Mouse (Mus musculus) layer of hippocampus, adult 8-10 months (tissue): ENCODE measurements at regions not wholly inside any gene's neighbourhood (a gene's known extent, or its start where the extent isn't known, plus 50 kb on each side); places are given as distances from the start of the nearest gene placed in this dataset.

ENCODE experiments used
- DNase-seq, 2 experiments: peaks; one replicate each; pipeline ENCODE4 v3.0.0; 2022; ENCODE audit warnings: low spot score in 2 of 2

GRCm38 (mm10) chr11:111696668-111697067, 630.7 kb downstream of the Kcnj2 start:
- no peak for DNase-seq

GRCm38 (mm10) chr11:111699862-111700261, 633.9 kb downstream of the Kcnj2 start:
- peak; percentile 18 to 35 for DNase-seq

DNA sequence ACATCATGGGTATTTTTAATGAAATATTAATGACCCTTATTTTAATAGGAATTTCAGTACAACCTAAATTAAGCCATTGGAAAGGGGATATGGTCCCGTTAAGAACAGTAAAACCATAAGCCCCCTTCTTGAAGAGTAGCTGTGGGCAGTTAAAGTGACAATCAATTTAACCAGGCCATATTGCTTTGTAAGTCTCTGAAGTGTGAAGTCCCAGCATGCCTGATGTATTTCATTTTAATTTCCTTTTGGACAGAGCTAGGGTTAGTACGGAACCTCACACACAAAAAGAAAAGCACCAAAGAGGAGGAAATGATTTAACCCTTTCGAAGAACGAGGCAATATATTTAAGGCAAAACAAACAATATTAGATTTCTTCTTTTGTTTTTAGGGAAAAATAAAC, 640.9 kb downstream of the Kcnj2 start:
- no peak for DNase-seq

DNA sequence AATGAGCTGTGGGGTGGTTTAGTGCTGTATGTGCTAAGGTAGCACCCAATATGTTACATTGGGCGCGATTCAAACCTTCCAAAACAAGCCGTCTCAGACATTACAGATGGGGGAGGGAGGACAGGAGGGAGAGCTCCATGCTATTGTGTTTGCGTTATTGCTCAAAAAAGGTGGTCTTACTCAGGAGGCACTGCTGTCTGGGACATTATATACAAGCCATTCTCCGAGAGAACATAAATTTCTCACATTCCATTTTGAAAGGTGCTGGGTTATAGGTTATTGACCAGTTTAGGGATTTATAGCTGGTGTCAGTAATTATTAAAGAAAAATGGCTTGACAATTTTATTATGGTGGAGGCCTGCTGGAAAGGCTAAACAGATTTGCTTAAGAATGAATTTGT, 649.4 kb downstream of the Kcnj2 start:
- DNase-seq = no peak

GRCm38 (mm10) chr11:111722276-111722675, 656.3 kb downstream of the Kcnj2 start:
- DNase-seq = no peak

GRCm38 (mm10) chr11:111728148-111728547, 662.2 kb downstream of the Kcnj2 start:
- no peak for DNase-seq

DNA sequence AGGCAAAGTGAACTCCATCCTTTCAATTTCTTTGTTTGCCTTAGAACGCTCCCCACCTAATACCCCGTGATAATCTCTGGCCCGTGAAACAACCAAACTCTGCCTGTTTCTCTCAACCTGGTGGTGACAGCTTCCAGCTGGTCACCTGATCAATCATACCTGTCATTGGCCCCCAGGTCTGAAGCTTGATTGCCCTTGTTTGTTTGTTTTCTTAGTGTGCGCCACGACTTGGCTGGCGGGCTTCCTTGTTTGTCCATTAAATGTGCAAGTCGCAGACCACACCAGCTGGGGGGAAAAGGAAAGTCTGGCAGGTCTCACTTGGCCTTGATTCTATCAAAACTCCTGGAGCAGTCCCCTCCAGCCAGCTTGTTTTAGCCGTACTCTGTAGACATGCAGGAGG, 666.1 kb downstream of the Kcnj2 start:
- DNase-seq = no peak

GRCm38 (mm10) chr11:111735446-111735845, 669.5 kb downstream of the Kcnj2 start:
- no peak for DNase-seq

DNA sequence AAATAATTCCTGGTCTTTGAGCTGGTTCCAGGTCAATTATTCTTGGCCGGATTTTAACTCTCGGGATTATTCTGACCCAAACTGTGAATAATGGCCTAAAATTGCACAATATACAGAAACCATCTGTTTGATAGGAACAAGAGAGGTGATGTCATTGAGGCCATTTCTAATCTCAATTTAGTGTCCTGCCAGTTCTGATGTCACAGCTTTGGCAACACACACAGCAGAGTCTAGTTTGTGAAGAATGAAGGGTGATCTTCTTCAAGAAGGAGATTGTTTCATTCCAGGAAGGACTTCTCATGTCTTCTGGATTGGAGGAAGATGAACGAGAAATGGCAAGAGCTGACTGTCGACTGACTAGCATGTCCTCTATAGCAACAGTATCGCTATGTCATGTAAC, 670.0 kb downstream of the Kcnj2 start:
- DNase-seq = no peak

DNA sequence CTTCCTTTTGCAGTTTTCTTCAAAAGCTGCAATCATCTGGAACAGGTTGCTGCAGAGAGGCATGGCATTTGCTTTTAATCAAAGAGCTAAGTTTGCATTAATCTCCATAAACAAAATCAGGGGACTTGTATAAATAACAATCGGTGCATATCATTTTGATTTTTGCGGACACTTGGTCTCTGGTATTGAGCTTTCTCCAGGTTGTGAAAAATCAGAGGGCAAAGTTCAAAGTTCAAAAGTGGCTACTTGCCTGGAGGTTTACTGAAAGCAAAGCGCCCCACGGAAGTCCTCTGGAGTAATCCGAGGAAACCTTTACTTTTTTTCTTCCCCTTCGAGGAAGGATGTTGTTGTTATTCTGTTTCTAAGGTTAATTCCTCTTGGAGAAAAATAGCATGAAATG, 677.4 kb downstream of the Kcnj2 start:
- no peak for DNase-seq

DNA sequence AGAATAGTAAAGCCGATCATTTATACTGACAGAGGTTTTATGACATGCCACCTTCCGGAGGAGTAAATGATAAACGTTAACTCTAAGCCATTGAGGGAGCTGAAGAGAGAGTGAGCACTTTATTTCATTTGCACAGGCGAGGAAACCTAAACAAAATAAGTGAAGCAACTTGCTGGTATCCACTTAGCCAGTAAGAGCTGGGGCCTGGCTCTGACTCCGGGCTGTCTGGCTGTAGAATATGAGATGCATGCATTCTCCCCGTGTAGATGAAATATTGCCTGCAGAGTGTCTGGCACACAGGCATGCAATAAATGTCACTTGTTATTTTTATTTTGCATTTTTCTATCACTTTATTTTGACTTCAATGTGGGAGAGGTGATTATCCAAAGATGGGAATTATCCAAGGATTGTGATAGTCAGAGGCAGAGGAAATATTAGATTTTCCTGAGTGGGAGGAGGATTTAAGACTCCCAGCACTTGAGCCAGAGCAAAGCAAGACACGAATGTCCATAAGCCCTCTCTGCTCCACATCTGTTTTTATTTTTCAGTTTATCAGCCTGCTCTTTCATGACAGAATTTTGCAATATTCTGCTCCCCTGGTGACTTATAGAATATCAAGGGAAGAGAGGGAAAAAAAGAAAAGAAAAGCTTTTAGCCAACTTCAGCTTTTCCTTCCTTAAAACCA, 681.4 kb downstream of the Kcnj2 start:
- DNase-seq = no peak

GRCm38 (mm10) chr11:111747947-111748322, 682.0 kb downstream of the Kcnj2 start:
- no peak for DNase-seq

- no peak for DNase-seq
Measured at GRCm38 (mm10) chr11:111748496-111748895, 682.5 kb downstream of the Kcnj2 start.

GRCm38 (mm10) chr11:111754735-111755134, 688.8 kb downstream of the Kcnj2 start:
- no peak for DNase-seq

DNA sequence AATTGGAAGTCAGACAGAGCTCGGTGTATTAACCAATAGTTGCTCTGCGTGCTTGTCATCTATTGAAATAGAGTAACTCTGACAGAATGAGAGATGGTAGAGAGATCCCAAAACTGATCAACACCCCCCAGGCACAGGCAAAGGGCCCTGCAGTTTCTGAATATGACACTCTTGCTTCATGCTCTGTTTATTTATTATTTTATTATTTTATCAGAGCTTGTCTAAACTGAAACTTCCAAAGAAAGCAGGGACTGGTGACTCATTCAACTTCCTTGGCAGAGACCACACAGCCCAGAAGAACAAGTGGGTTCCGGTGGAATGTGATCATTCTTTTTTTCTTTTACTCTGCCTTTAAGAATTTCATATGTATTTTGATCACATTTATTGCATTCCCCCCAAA, 697.1 kb downstream of the Kcnj2 start:
- no peak for DNase-seq

GRCm38 (mm10) chr11:111766371-111767011, 700.5 kb downstream of the Kcnj2 start:
- DNase-seq = peak in 1 of 2 experiments; percentile 9

DNA sequence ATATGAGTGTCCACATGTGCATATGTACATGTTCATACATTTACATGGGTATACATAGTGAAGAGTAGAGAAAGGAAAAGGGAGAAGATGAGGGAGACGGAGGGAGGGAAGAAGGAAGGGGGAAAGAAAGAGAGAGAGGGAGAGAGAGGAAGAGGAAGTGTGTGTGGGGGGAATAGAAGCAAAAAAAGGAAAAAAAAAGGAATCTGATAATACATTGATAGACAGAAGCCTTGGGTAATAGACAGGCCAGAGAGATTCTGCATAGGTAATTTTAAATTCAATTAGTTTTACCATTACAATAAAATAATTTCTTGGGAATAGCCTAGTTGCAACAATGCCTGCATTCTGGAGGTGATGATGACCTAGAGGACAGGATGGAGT, 701.0 kb downstream of the Kcnj2 start:
- no peak for DNase-seq

DNA sequence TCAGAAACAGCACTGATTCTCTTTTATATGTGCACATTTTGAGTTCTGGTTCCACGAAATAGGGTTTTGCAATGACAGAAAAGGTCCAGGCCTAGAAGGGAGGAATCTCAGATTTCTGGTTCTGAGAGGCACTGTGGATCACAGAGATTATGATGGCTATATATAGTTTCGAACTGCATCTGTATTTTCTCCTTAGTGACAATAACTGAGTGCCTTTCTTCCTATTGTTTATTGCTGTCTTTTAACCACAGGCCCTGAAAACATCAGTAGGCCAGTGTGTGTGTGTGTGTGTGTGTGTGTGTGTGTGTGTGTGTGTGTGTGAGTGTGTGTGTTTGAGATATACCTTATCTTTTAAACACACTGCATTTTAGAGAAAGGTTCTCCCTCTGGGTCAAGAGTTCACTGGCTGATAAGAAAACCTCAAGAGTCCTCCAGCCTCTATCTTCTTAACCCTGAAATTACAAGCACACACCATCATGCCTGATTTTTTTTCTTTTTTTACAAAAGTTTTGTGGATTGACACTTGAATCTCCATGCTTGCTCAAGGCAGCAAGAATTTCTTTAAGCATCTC, 708.2 kb downstream of the Kcnj2 start:
- no peak for DNase-seq

DNA sequence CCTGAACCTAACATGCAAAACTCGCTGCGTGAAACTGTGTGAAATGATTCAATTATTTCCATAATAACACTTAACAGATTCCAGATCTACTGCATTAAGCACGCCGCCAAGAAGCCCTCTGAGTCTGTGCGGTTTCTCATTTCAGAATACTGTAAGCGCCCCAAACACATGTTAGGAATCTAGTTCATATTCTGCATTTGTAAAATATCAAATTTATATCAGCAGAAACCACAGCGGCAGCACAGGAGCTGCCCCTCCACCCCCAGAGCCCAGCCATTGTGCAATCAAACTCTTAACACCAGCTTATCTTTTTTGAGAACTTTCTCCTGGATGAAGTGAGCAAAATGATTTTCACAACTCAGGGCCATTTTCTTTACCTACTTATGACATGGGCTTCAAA, 715.4 kb downstream of the Kcnj2 start:
- DNase-seq = peak; percentile 5

- DNase-seq = no peak
Measured at GRCm38 (mm10) chr11:111791267-111791926, 725.4 kb downstream of the Kcnj2 start.

GRCm38 (mm10) chr11:111801033-111801432, 735.1 kb downstream of the Kcnj2 start:
- no peak for DNase-seq

DNA sequence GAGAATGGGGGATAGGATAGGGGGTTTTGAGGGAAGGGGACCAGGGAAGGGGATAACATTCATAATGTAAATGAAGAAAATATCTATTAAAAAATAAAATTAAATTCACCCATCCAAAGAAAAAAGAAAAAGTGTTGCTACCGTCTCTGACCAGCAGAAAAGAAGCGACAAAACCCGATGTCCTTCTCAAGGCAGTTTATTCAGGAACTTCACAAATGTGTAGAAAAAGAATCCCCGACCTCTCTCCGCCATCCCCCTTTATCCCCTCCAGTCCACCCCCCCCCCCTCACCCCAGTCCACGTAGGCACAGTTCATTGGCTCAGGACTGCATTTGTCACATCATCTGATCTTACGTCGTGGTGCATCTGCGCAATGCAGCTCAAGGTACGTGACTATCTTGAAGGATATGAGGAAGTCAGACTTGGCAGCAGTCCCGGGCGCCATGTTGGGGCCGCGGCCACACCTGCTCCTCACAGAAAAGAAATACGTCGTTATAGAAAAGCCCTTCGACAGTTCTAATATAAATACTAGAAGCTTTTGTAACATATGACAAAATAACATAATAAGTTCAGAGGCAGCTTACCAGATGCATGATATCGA, 750.3 kb downstream of the Kcnj2 start:
- no peak for DNase-seq
